Mouse (Mus musculus) ES-E14 (cell line): ENCODE data around the gene Rnf151.

Experiments
- ZC3H11A ChIP-seq: IDR thresholded peaks from 2 replicates; pipeline ENCODE4 v1.6.1; 2012; ENCODE audit warnings: low read depth, mild to moderate bottlenecking, inconsistent platforms, low read length, borderline replicate concordance
- ZNF384 ChIP-seq: IDR thresholded peaks from 2 replicates; pipeline ENCODE4 v1.6.1; 2012; ENCODE audit warnings: low read depth, low read length, inconsistent platforms

DNA sequence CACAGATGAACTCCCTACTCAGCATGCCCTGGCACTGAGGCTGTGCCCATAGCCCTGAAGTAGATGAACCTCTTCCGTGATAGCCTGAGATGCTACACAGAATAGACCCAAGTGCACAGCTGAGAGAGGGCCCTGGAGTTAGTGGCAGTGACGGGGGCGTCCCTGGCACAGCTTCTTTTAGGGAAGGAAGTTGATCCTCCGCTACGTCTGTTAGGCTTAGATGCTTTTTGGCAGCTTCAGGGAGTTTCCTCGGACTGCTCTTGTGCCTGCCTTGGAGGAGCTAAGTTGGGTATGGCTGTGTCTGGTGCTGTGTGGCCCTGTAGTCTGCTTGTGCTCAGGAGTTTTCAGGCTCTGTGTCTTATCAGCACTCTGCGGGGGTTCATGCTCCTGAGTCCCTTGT lies 43.6 kb downstream of the Rnf151 start:
- no peak for TF ChIP-seq ZC3H11A
- TF ChIP-seq ZNF384, result no peak
